Mouse (Mus musculus) stomach, embryonic 14.5 days (tissue): ENCODE measurements at regions not wholly inside any gene's neighbourhood (a gene's known extent, or its start where the extent isn't known, plus 50 kb on each side); places are given as distances from the start of the nearest gene placed in this dataset.
"Not testable (repeated sequence)": the region's sequence is repeated elsewhere in the genome, so short reads cannot be mapped to it uniquely, and the experiment has no call there.

Source experiments
- ATAC-seq: fragments of 200-750 bp; cut with Nextera tagmentation; 2 replicates; pipeline ENCODE4 v1.8.0; 2017; ENCODE audit warnings: low read depth, moderate TSS enrichment; ENCODE audit not compliant: insufficient number of reproducible peaks, insufficient read depth, low FRiP score
- H3K27ac ChIP-seq: fragments of 300-500 bp; sonication (generic); 2 replicates; pipeline ENCODE4 v1.5.1; 2014; ENCODE audit warnings: mild to moderate bottlenecking, low read length, moderate library complexity, mixed read lengths
- H3K27me3 ChIP-seq: fragments of 300-500 bp; sonication (generic); 2 replicates; pipeline ENCODE4 v1.6.1; 2014; ENCODE audit warnings: low read length, control low read depth, mixed read lengths; ENCODE audit not compliant: control insufficient read depth, insufficient read depth
- H3K36me3 ChIP-seq: fragments of 300-500 bp; sonication (generic); 2 replicates; pipeline ENCODE4 v1.6.1; 2014; ENCODE audit warnings: mild to moderate bottlenecking, control low read depth, low read length, moderate library complexity, mixed read lengths; ENCODE audit not compliant: control insufficient read depth, insufficient read depth
- H3K4me1 ChIP-seq: fragments of 300-500 bp; sonication (generic); 2 replicates; pipeline ENCODE4 v1.6.1; 2014; ENCODE audit warnings: low read length, control low read depth, mixed read lengths; ENCODE audit not compliant: control insufficient read depth, insufficient read depth
- H3K4me2 ChIP-seq: fragments of 300-500 bp; sonication (generic); replicated peaks from 2 replicates; pipeline ENCODE4 v1.6.1; 2014; ENCODE audit warnings: low read depth, low read length, control low read depth
- H3K4me3 ChIP-seq: fragments of 300-500 bp; sonication (generic); 2 replicates; pipeline ENCODE4 v1.5.1; 2014; ENCODE audit warnings: low read depth, low read length, control low read depth
- H3K9ac ChIP-seq: fragments of 300-500 bp; sonication (generic); replicated peaks from 2 replicates; pipeline ENCODE4 v1.6.1; 2014; ENCODE audit warnings: low read depth, mild to moderate bottlenecking, control low read depth, low read length, moderate library complexity, mixed read lengths
- H3K9me3 ChIP-seq: fragments of 300-500 bp; sonication (generic); 2 replicates; pipeline ENCODE4 v1.6.1; 2016; ENCODE audit warnings: low read depth, low read length, control low read depth; ENCODE audit not compliant: control insufficient read depth
- WGBS: fragments of 180-500 bp; shearing (Covaris S2); extraction: QIAGEN DNeasy Blood & Tissue Kit; methylation state at CpG from one replicate; pipeline ENCODE4 v1.1.7; 2014; 5-methylcytosine and 5-hydroxymethylcytosine counted together

- ATAC-seq, result no peak
Observed at GRCm38 (mm10) chr2:109402556-109402955, 122.0 kb upstream of the Mettl15 start.

GRCm38 (mm10) chr2:109404262-109404661, 123.7 kb upstream of the Mettl15 start:
- WGBS, result 64% methylated on average over 3 of the region's 3 CpGs
- Histone ChIP-seq H3K27ac (no peak overlapping the region), H3K4me1 (no peaks in the 10 kb centered on the region), H3K9ac (no peak overlapping the region), H3K4me2 (no peak overlapping the region), H3K36me3 (no peaks in the 10 kb centered on the region), H3K27me3 (no peaks in the 10 kb centered on the region), H3K4me3 (no peak overlapping the region), H3K9me3 (no peaks in the 10 kb centered on the region)
- no peak for ATAC-seq

More at GRCm38 (mm10) chr2:109402556-109402955, 122.0 kb upstream of the Mettl15 start:
- Histone ChIP-seq H3K27me3 (no peaks in the 10 kb centered on the region), H3K9ac (no peak overlapping the region), H3K4me2 (no peak overlapping the region), H3K9me3 (no peaks in the 10 kb centered on the region), H3K4me3 (no peak overlapping the region), H3K4me1 (no peaks in the 10 kb centered on the region), H3K36me3 (no peaks in the 10 kb centered on the region), H3K27ac (no peak overlapping the region)
- WGBS, result 75% methylated on average over 1 of the region's 1 CpGs

GRCm38 (mm10) chr2:109406591-109407079, 126.1 kb upstream of the Mettl15 start:
- ATAC-seq, result no peak
- Histone ChIP-seq H3K4me2 (no peak overlapping the region), H3K36me3 (no peaks in the 10 kb centered on the region), H3K4me1 (no peaks in the 10 kb centered on the region), H3K27ac (no peak overlapping the region), H3K27me3 (no peaks in the 10 kb centered on the region), H3K4me3 (no peak overlapping the region), H3K9me3 (no peaks in the 10 kb centered on the region), H3K9ac (no peak overlapping the region)
- 58% methylated on average over 7 of the region's 7 CpGs for WGBS

- Histone ChIP-seq H3K27me3 (no peaks in the 10 kb centered on the region), H3K4me2 (no peak overlapping the region), H3K36me3 (no peaks in the 10 kb centered on the region), H3K4me1 (no peaks in the 10 kb centered on the region), H3K4me3 (no peak overlapping the region), H3K9ac (no peak overlapping the region), H3K27ac (no peak overlapping the region), H3K9me3 (no peaks in the 10 kb centered on the region)
- no peak for ATAC-seq
Observed at GRCm38 (mm10) chr2:109420098-109420497, 139.6 kb upstream of the Mettl15 start.

GRCm38 (mm10) chr2:109431183-109431582, 150.6 kb upstream of the Mettl15 start:
- ATAC-seq, result no peak
- Histone ChIP-seq H3K4me2 (no peak overlapping the region), H3K4me3 (no peak overlapping the region), H3K9ac (no peak overlapping the region), H3K27ac (no peak overlapping the region), H3K27me3 (no peaks in the 10 kb centered on the region), H3K9me3 (no peaks in the 10 kb centered on the region), H3K36me3 (no peaks in the 10 kb centered on the region), H3K4me1 (no peaks in the 10 kb centered on the region)
- WGBS, result 90% methylated on average over 3 of the region's 3 CpGs

- H3K9ac ChIP-seq, result no peak overlapping the region
- H3K4me2 ChIP-seq, result no peak overlapping the region
- H3K9me3 ChIP-seq, result no peaks in the 10 kb centered on the region
- 67% methylated on average over 3 of the region's 3 CpGs for WGBS
- no peak overlapping the region for H3K4me3 ChIP-seq
- H3K27ac ChIP-seq, result no peak overlapping the region
- H3K27me3 ChIP-seq, result no peaks in the 10 kb centered on the region
- no peaks in the 10 kb centered on the region for H3K36me3 ChIP-seq
- H3K4me1 ChIP-seq, result no peaks in the 10 kb centered on the region
- ATAC-seq, result no peak
Observed at GRCm38 (mm10) chr2:109442551-109443120, 162.1 kb upstream of the Mettl15 start.

- no peak for ATAC-seq
- no peak overlapping the region for H3K27ac ChIP-seq
- H3K4me2 ChIP-seq, result no peak overlapping the region
- WGBS, result 59% methylated on average over 3 of the region's 3 CpGs
- H3K27me3 ChIP-seq, result no peaks in the 10 kb centered on the region
- no peak overlapping the region for H3K4me3 ChIP-seq
- no peak overlapping the region for H3K9ac ChIP-seq
- no peaks in the 10 kb centered on the region for H3K36me3 ChIP-seq
- H3K9me3 ChIP-seq, result no peaks in the 10 kb centered on the region
- H3K4me1 ChIP-seq, result no peaks in the 10 kb centered on the region
Observed at GRCm38 (mm10) chr2:109443521-109444066, 163.0 kb upstream of the Mettl15 start.

- not testable (repeated sequence) for H3K4me1 ChIP-seq, H3K36me3 ChIP-seq, H3K9ac ChIP-seq, ATAC-seq, H3K4me3 ChIP-seq, H3K9me3 ChIP-seq, H3K27me3 ChIP-seq, H3K27ac ChIP-seq, H3K4me2 ChIP-seq
- 94% methylated on average over 1 of the region's 1 CpGs for WGBS
Observed at GRCm38 (mm10) chr2:109462246-109462645, 181.7 kb upstream of the Mettl15 start.

GRCm38 (mm10) chr2:109484306-109484705, 190.2 kb upstream of the Bdnf start:
- Histone ChIP-seq H3K4me3 (no peak overlapping the region), H3K9ac (no peak overlapping the region), H3K4me2 (no peak overlapping the region), H3K36me3 (no peaks in the 10 kb centered on the region), H3K9me3 (no peaks in the 10 kb centered on the region), H3K27ac (no peak overlapping the region), H3K4me1 (no peaks in the 10 kb centered on the region), H3K27me3 (no peaks in the 10 kb centered on the region)
- ATAC-seq, result no peak
- WGBS, result 49% methylated on average over 1 of the region's 1 CpGs
